Mouse (Mus musculus) testis, adult 2 months (tissue): Measurements from ENCODE around the gene Gm14548. TPM values are rescaled to one million over a fixed set of nuclear protein-coding genes. Genes with fewer than 3 reads are reported as not detected.

ENCODE experiments used
- polyA plus RNA-seq: library from polyadenylated mRNA; depleted of rRNA; stranded (reverse); fragments of >200 nt; gene quantifications from 2 replicates; pipeline ENCODE4 v1.2.3, GENCODE M21; 2012; rRNA removed

Gene Gm14548
- polyA plus RNA-seq, 1 experiment, result 0.11 TPM

Other genes with a start within 250 kb of the Gm14548 start
- 5.2 and 5.7 TPM in 2 replicates for gene Leng1, start 232.3 kb downstream of the Gm14548 start, polyA plus RNA-seq
- gene Tmc4, start 220.6 kb downstream of the Gm14548 start, polyA plus RNA-seq, result 2.9 and 5.1 TPM in 2 replicates
- gene Tsen34, start 205.3 kb downstream of the Gm14548 start, polyA plus RNA-seq, result 14.0 and 14.6 TPM in 2 replicates
- gene Mboat7, start 204.6 kb downstream of the Gm14548 start, polyA plus RNA-seq, result 12.5 and 14.9 TPM in 2 replicates
- 408 and 458 TPM in 2 replicates for gene Rps9, start 194.1 kb downstream of the Gm14548 start, polyA plus RNA-seq
- gene Pirb, start 177.7 kb downstream of the Gm14548 start, polyA plus RNA-seq, result 0.51 and 0.79 TPM in 2 replicates
- gene Gm15448, start 72.4 kb downstream of the Gm14548 start, polyA plus RNA-seq, result not detected in 2 replicates
- gene Pira2, start 53.1 kb downstream of the Gm14548 start, polyA plus RNA-seq, result 0.09 and 0.12 TPM in 2 replicates
- 0.10 and 0.25 TPM in 2 replicates for gene Lilra6, start 17.4 kb upstream of the Gm14548 start, polyA plus RNA-seq
- 0.55 and 1.5 TPM in 2 replicates for gene Lair1, start 165.1 kb upstream of the Gm14548 start, polyA plus RNA-seq
- 59.3 and 70.0 TPM in 2 replicates for gene Ttyh1, start 221.3 kb upstream of the Gm14548 start, polyA plus RNA-seq
- 469 and 559 TPM in 2 replicates for gene Leng8, start 238.9 kb upstream of the Gm14548 start, polyA plus RNA-seq